Mouse (Mus musculus) heart, adult 2 months (tissue): ENCODE measurements around the gene Eci3.

ENCODE experiments used
- CTCF ChIP-seq: fragments of 200-600 bp; IDR thresholded peaks from 2 replicates; pipeline ENCODE4 v1.8.1; 2022; ENCODE audit warnings: antibody characterized with exemption, mild to moderate bottlenecking, moderate library complexity
- EP300 ChIP-seq: fragments of 200-500 bp; IDR thresholded peaks from 2 replicates; pipeline ENCODE4 v1.6.1; 2011; ENCODE audit warnings: low read depth, low read length, control low read depth; ENCODE audit not compliant: insufficient read depth

DNA sequence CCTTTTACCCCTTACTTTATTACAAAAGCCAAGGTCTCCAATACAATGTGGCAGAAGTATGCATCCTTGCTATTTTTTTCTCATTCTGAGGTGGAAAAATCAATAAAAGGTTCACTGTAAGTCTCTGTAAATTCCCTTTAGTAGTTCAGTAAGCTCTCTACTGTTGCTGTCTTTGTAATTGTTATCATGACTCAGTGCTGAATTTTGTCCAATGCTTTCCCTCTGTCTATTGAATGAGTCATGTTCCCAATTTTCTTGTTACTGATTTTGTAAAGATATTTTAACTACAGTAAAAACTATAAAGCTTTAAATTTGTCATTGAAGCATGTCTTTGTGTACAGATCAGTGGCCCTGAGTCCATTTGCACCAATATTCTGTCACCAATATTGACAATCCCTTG is 21.2 kb downstream of the Eci3 start:
- TF ChIP-seq CTCF (no peak), EP300 (no peak)
